Mouse (Mus musculus) hindbrain, embryonic 13.5 days (tissue): ENCODE data around the gene Tnk1. TPM values are rescaled to one million over a fixed set of nuclear protein-coding genes. Genes with fewer than 3 reads are reported as not detected.

Source experiments
- ATAC-seq: fragments of 200-750 bp; cut with Nextera tagmentation; 2 replicates; pipeline ENCODE4 v1.8.0; 2017; ENCODE audit warnings: moderate TSS enrichment; ENCODE audit not compliant: low FRiP score
- H3K27ac ChIP-seq: fragments of 300-500 bp; sonication (generic); 2 replicates; pipeline ENCODE4 v1.5.1; 2015; ENCODE audit warnings: inconsistent platforms, mild to moderate bottlenecking, moderate library complexity
- H3K27me3 ChIP-seq: fragments of 300-500 bp; sonication (generic); 2 replicates; pipeline ENCODE4 v1.6.1; 2015; ENCODE audit warnings: mild to moderate bottlenecking, inconsistent platforms
- H3K36me3 ChIP-seq: fragments of 300-500 bp; sonication (generic); 2 replicates; pipeline ENCODE4 v1.6.1; 2015; ENCODE audit warnings: mild to moderate bottlenecking, inconsistent platforms
- H3K4me1 ChIP-seq: fragments of 300-500 bp; sonication (generic); replicated peaks from 2 replicates; pipeline ENCODE4 v1.6.1; 2015; ENCODE audit warnings: inconsistent platforms
- H3K4me2 ChIP-seq: fragments of 300-500 bp; sonication (generic); 2 replicates; pipeline ENCODE4 v1.6.1; 2015; ENCODE audit warnings: inconsistent platforms, mild to moderate bottlenecking, moderate library complexity
- H3K4me3 ChIP-seq: fragments of 300-500 bp; sonication (generic); 2 replicates; pipeline ENCODE4 v1.5.1; 2015; ENCODE audit warnings: mild to moderate bottlenecking, inconsistent platforms
- H3K9ac ChIP-seq: fragments of 300-500 bp; sonication (generic); 2 replicates; pipeline ENCODE4 v1.6.1; 2015; ENCODE audit warnings: mild to moderate bottlenecking, inconsistent platforms
- H3K9me3 ChIP-seq: fragments of 300-500 bp; sonication (generic); 2 replicates; pipeline ENCODE4 v1.6.1; 2016; ENCODE audit warnings: inconsistent platforms
- WGBS: fragments of 180-500 bp; shearing (Covaris S2); methylation state at CpG from one replicate; pipeline ENCODE4 v1.1.7; 2015; 5-methylcytosine and 5-hydroxymethylcytosine counted together
- polyA plus RNA-seq: library from polyadenylated mRNA; unstranded; fragments of >200 nt; fragmentation: Nextera tagmentation; extraction: Ambion mirVana; gene quantifications from 2 replicates; pipeline ENCODE4 v1.2.1, GENCODE M21; 2015

The Tnk1 gene
- polyA plus RNA-seq, 1 experiment from 2014 or later = 0.23 TPM

DNA sequence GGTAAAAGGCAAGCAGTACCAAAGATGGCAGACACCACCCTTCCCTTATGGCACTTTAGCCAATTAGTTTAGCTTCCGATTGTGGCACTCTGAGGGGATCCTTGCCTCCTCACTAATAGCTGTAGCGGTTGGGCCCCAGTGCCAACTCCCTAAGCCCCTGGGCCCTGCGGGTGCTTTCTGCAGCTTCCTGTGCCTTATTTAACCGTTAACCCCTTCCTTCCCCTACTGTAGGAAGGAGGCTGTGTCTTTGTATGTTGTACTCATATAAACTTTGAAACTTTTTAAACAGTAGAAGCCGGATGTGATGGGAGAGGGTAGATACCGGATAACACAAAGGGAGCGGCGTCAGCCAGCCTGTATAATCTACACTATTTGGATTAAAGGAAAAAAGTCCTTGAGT lies 7.8 kb downstream of the Tnk1 start:
- H3K4me2 ChIP-seq = no peak overlapping the region
- H3K9me3 ChIP-seq = no peaks in the 10 kb centered on the region
- 79% methylated on average over 8 of the region's 8 CpGs for WGBS
- peaks cover 49% of the 10 kb centered on the region for H3K36me3 ChIP-seq
- H3K4me1 ChIP-seq = peaks cover 43% of the 10 kb centered on the region
- no peak overlapping the region for H3K27ac ChIP-seq
- no peak for ATAC-seq
- H3K27me3 ChIP-seq = no peaks in the 10 kb centered on the region
- no peak overlapping the region for H3K9ac ChIP-seq
- H3K4me3 ChIP-seq = no peak overlapping the region

DNA sequence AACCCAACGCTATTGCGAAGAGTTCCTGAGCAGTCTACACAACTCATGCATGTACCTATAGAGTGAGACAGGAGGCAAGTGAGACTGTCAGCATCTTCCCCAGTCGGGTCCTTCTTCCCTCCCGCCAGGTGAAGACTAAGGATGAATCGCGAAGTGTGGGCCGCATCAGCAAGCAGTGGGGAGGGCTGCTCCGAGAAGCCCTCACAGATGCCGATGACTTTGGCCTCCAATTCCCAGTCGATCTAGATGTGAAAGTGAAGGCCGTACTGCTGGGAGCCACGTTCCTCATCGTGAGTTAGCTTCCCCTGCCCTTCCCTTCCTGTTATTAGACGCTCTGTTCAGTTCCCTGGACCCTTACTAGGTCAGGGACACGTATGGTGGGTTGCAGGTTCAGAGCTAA lies 8.6 kb downstream of the Tnk1 start:
- WGBS = 95% methylated on average over 15 of the region's 15 CpGs
- H3K9me3 ChIP-seq = no peaks in the 10 kb centered on the region
- peaks cover 45% of the 10 kb centered on the region for H3K4me1 ChIP-seq
- peaks cover 49% of the 10 kb centered on the region for H3K36me3 ChIP-seq
- H3K4me3 ChIP-seq = no peak overlapping the region
- H3K9ac ChIP-seq = no peak overlapping the region
- no peak overlapping the region for H3K27ac ChIP-seq
- no peak for ATAC-seq
- no peaks in the 10 kb centered on the region for H3K27me3 ChIP-seq
- H3K4me2 ChIP-seq = no peak overlapping the region

DNA sequence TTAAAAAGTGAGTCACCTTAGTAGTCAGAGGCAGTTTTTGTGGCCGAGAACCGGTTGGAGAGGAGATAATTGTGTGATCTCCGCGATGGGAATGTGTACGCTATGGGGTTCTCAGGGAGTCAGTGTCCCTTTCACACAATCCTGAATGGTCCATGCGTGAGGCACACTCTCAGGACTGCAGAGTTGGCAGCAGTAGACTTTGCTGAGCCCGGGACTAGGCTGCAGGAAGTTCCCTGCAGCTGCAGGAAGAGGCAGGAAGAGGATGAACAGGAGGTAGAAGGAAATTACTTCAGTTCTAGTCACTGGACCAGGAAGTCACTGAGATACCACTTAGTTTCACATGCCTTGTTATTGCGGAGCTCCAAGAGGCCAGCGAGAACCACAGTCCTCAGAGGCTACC lies 9.4 kb downstream of the Tnk1 start:
- H3K27me3 ChIP-seq = no peaks in the 10 kb centered on the region
- H3K4me3 ChIP-seq = no peak overlapping the region
- no peak for ATAC-seq
- WGBS = 91% methylated on average over 9 of the region's 9 CpGs
- H3K4me1 ChIP-seq = peaks cover 45% of the 10 kb centered on the region
- no peak overlapping the region; the same call in 1 of the 2 replicates for H3K27ac ChIP-seq
- H3K9me3 ChIP-seq = no peaks in the 10 kb centered on the region
- peaks cover 49% of the 10 kb centered on the region for H3K36me3 ChIP-seq
- no peak overlapping the region for H3K4me2 ChIP-seq
- no peak overlapping the region for H3K9ac ChIP-seq

DNA sequence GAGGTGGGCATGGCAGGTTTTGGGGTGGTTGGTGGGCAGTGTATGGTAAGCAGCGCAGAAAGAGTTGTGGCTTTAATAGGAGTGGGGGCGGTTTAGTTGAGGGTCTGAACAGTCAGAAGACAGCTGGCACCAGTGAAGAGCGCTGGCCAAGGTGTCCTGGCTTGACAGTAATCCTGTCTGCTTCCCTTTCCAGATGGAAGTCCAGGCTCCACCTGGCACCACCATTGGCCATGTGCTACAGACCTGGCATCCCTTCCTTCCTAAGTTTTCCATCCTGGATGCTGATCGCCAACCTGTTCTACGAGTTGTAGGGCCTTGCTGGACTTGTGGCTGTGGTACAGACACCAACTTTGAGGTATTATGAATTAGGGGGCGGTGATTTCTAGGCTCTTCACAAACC lies 10.5 kb downstream of the Tnk1 start:
- Histone ChIP-seq H3K9me3 (no peaks in the 10 kb centered on the region), H3K4me3 (peak overlapping the region; percentile 74), H3K27ac (peak overlapping the region; percentile 98; the same call in 1 of the 2 replicates), H3K4me1 (peaks cover 45% of the 10 kb centered on the region), H3K27me3 (no peaks in the 10 kb centered on the region), H3K9ac (peak overlapping the region; percentile 90), H3K4me2 (peak overlapping the region; percentile 92), H3K36me3 (peaks cover 49% of the 10 kb centered on the region)
- WGBS = 96% methylated on average over 6 of the region's 6 CpGs
- no peak for ATAC-seq

DNA sequence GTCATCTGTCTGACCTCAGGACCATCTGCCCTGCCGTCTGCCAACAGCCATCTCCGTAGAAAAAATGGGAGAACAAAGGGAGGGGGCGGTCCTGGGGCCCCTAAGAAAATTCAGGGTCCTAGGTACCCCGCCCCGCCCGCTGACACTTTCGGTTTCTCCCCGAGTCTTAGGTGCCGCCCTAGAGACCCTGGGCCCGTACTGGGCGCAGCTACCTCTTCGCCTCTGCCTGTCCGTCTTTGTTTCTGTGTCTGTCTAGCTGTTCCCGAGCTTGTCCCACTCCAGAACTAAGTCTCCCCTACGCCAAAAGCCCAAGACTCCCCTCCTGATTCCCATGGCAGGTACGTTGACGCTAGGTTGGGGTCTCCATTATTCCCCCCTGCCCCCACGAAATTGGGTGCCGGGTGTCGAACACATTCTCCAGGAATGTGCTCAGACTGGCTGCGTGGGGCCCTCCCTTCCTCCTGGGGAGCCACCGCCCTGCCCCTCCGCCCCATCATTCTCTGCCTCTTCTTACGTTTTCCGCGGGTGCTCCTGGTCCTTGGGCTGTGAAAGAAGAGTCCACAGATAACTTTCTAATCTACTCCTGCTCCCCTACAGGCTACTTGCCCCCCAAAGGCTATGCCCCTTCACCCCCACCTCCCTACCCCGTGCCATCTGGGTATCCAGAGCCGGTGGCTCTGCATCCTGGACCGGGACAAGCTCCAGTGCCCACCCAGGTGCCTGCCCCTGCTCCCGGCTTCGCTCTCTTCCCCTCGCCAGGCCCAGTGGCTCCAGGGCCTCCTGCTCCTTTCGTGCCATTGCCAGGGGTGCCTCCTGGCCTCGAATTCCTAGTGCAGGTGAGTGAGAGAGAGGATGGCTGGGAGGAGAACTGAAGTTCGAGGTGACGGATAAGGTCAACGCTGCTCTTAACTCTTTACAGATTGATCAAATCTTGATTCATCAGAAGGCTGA lies 11.5 kb downstream of the Tnk1 start:
- H3K27me3 ChIP-seq = no peaks in the 10 kb centered on the region
- peaks cover 45% of the 10 kb centered on the region for H3K4me1 ChIP-seq
- H3K9me3 ChIP-seq = no peaks in the 10 kb centered on the region
- H3K36me3 ChIP-seq = peaks cover 40% of the 10 kb centered on the region
- ATAC-seq = peak; percentile 52
- peak overlapping the region; percentile 92 for H3K4me2 ChIP-seq
- whole genome bisulfite sequencing = 13% methylated on average over 37 of the region's 37 CpGs
- H3K27ac ChIP-seq = peak overlapping the region; percentile 98
- peak overlapping the region; percentile 90 for H3K9ac ChIP-seq
- peak overlapping the region; percentile 74 for H3K4me3 ChIP-seq

DNA sequence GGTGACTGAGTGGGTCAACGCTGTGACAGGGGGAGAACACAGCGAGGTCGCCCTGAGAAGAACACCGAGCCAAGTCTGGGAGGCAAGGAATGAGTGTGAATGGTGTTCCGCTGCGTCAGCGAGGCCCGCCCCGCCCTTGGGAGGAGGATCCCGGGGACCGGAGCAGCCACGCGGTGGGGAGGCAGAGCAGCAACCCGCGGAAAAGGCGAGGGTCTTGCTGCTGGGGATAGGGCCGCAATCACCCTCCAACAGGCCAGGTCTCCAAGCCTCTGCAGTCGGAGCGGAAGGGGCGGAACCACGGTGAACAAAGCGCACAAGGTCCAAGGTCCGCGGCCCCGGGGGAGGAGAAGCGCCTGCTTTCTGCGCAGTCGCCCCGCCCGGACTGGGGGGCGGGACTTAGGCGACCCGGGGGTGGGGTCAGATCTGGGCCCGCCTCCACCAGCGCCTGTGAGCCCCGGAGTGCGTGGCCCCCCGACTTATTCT lies 12.3 kb downstream of the Tnk1 start, which contains the start of gene Plscr3:
Gene Plscr3, plus strand, starts transcription at position 179 of the 483 bp plus-strand sequence.
- under 1% methylated on average over 37 of the region's 38 CpGs for WGBS
- H3K27me3 ChIP-seq = no peaks in the 10 kb centered on the region
- H3K4me2 ChIP-seq = peak within 1 kb of the TSS; percentile 92
- ATAC-seq = peak; percentile 92
- peak within 1 kb of the TSS; percentile 98 for H3K27ac ChIP-seq
- H3K36me3 ChIP-seq = peaks cover 32% of the 10 kb centered on the region
- peak within 1 kb of the TSS; percentile 74 for H3K4me3 ChIP-seq
- H3K9ac ChIP-seq = peak within 1 kb of the TSS; percentile 90
- no peaks in the 10 kb centered on the region for H3K9me3 ChIP-seq
- peaks cover 45% of the 10 kb centered on the region for H3K4me1 ChIP-seq

DNA sequence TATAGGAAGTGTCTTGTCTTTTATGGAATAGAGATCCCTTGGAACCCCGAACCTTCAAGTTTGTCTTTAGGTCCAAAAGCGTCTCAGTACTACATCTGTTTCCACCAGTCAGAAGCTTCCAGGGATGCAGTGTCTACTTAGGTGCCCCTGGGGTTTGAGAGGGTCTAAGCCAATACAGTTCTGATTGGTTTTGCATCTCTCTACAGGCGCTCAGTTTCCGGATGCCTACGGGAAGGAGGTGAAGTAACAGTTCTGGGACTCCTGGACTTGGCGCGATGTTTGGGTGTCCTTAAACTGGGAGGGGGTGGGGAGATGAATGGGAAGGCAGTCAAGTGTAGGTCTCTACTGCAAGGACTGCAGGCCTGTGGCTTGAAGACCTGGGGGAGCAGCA lies 19.8 kb downstream of the Tnk1 start:
- WGBS = 2% methylated on average over 7 of the region's 7 CpGs
- no peak for ATAC-seq
- Histone ChIP-seq H3K27me3 (no peaks in the 10 kb centered on the region), H3K4me1 (peaks cover 35% of the 10 kb centered on the region), H3K27ac (peak overlapping the region; percentile 89), H3K9me3 (no peaks in the 10 kb centered on the region), H3K4me3 (peak overlapping the region; percentile 98), H3K36me3 (peaks cover 2% of the 10 kb centered on the region), H3K4me2 (peak overlapping the region; percentile 99), H3K9ac (peak overlapping the region; percentile 69)

DNA sequence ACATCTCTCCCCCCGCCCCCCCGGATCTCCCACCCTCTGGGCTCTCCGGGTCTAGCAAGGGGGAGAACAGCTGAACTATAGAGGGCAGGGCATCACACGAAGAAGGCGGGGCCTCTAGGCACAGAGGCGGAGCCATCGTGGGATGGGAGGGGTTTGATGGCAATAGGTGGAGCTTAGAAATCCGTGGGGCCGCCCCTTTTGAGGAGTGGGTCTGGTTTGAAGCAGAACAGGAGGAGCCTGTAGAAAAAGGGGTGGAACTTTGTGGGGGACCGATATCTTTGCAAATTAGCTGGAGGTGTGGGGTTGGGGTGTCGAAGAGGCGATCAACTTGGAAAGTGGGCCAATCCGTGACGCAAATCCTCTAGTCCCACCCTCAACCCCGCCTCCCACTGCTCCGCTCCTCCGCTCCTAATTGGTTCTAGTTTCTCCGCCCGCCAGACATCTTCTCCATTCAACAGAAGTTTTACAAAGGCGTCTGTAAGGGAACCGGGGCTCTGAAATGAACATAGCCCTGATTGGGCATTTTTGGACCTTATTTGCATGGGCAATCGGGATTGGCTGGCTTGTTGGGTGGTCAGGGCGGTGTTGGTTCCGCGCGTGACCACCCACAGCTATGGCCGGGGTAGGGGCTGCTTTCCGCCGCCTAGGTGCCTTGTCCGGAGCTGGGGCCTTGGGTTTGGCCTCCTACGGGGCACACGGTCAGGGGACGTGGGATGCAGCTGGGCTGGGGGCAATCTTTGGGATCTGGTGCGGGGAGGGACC lies 20.4 kb downstream of the Tnk1 start, which contains the start of gene Tmem256:
Gene Tmem256, plus strand, starts transcription at position 563 of the 762 bp plus-strand sequence.
- H3K9me3 ChIP-seq = no peaks in the 10 kb centered on the region
- ATAC-seq = peak; percentile 91
- 1% methylated on average over 34 of the region's 34 CpGs for WGBS
- H3K4me1 ChIP-seq = peaks cover 41% of the 10 kb centered on the region
- peak within 1 kb of the TSS; percentile 99 for H3K4me2 ChIP-seq
- peaks cover 8% of the 10 kb centered on the region for H3K36me3 ChIP-seq
- peak within 1 kb of the TSS; percentile 99 for H3K9ac ChIP-seq
- no peaks in the 10 kb centered on the region for H3K27me3 ChIP-seq
- peak within 1 kb of the TSS; percentile 98 for H3K4me3 ChIP-seq
- H3K27ac ChIP-seq = peak within 1 kb of the TSS; percentile 99

DNA sequence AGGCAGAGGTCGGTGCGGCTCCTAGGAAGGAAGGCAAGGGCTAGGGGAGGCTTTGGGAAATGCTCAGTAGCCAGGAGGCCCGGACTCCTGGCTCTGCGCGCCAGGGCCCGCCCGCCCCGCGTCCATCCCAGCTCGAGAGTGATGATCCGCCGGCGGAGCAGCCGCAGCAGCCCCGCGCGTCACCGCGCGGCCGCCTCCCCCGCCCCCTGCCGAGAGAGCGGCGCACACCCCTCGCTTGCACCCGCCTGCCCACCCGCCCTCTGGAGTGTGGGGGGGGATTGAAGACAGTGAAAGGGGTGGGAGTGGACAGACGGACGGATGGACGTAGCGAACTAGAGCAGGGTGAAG lies 21.0 kb downstream of the Tnk1 start, which contains the start of gene Nlgn2:
Gene Nlgn2, minus strand, starts transcription at position 181 of the 348 bp plus-strand sequence.
- Histone ChIP-seq H3K9me3 (no peaks in the 10 kb centered on the region), H3K9ac (peak within 1 kb of the TSS; percentile 99), H3K4me2 (peak within 1 kb of the TSS; percentile 99), H3K4me3 (peak within 1 kb of the TSS; percentile 98), H3K4me1 (peaks cover 46% of the 10 kb centered on the region), H3K27ac (peak within 1 kb of the TSS; percentile 99), H3K36me3 (peaks cover 14% of the 10 kb centered on the region), H3K27me3 (no peaks in the 10 kb centered on the region)
- peak; percentile 77 for ATAC-seq
- WGBS = under 1% methylated on average over 32 of the region's 32 CpGs

DNA sequence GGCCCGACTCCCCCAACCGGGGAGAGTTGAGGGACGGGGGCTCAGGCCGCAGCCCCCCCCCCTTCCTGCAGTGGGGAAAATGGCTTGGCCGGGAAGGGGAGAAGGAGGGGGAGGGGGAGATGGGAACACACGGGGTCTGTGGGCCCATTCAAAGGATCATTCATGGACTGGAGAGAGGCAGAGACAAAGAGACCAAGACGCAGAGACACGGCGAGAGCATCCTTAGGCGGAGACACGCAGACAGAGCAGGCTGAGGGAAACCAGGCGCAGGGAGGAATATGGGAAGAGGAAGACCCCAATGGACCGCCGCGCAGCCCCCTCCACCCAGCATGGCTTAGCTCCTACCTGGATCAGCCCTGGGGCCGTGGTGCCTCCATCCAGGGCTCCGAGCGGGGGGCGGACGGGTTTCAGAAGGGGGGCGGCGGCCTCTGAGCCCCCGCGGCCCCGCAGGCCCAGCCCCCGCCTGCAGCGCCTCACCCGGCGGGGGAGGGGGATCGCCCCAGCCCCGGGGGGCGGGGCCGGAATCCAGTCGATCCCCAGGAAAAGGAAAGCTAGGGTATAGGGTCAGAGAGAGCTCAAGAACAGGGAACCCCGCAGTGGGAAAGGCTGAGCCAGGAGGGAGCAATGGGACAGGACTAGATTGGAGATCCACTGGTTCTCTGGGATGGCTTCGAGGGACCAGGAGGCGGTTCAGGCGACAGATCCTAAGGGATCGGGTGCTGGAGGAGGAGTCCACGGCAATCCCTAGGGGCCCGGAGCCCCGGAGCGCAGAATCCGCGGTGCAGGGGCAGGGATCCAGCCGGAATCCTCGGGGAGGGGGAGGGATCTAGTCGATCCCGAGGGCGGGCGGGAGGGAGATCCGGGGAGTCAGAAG lies 21.6 kb downstream of the Tnk1 start:
- H3K4me2 ChIP-seq = peak overlapping the region; percentile 99
- peaks cover 20% of the 10 kb centered on the region for H3K36me3 ChIP-seq
- H3K27me3 ChIP-seq = no peaks in the 10 kb centered on the region
- H3K4me3 ChIP-seq = peak overlapping the region; percentile 98
- peak overlapping the region; percentile 99 for H3K9ac ChIP-seq
- H3K27ac ChIP-seq = peak overlapping the region; percentile 99
- H3K4me1 ChIP-seq = peaks cover 53% of the 10 kb centered on the region
- under 1% methylated on average over 43 of the region's 52 CpGs for WGBS
- H3K9me3 ChIP-seq = no peaks in the 10 kb centered on the region
- peak; percentile 2; the same call in 1 of the 2 replicates for ATAC-seq

DNA sequence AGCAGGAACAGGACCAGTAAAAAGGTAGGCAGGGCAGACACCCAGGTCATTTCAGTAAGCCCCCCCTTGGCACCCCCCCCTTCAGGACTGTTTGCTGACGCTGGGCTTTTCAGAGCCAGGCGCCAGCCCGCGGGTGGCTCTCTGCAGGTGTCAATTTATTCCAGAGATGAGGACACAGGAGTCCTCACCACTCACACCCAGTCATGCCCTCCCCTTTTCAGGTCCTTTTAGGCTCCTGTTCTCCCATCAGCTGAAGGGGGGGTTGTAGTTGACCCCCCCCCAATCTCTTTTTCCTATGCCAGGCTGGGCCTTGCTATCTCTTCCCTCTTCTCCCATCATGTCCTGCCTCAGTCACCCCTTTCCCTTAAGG lies 22.6 kb downstream of the Tnk1 start:
- H3K4me2 ChIP-seq = peak overlapping the region; percentile 99
- peak overlapping the region; percentile 99 for H3K27ac ChIP-seq
- H3K36me3 ChIP-seq = peaks cover 28% of the 10 kb centered on the region
- H3K4me3 ChIP-seq = peak overlapping the region; percentile 98
- WGBS = 7% methylated on average over 4 of the region's 4 CpGs
- no peak for ATAC-seq
- H3K9ac ChIP-seq = peak overlapping the region; percentile 99
- no peaks in the 10 kb centered on the region for H3K27me3 ChIP-seq
- H3K4me1 ChIP-seq = peaks cover 53% of the 10 kb centered on the region
- no peaks in the 10 kb centered on the region for H3K9me3 ChIP-seq
